Mouse (Mus musculus): ENCODE results near the gene Lcn8.

GRCm38 (mm10) chr2:25620852-25621228, 32.1 kb upstream of the Lcn8 start:
- TF ChIP-seq POLR2A (IDR thresholded peaks at IDR 0.05; ENCODE audit: borderline replicate concordance, extremely low read depth, insufficient read depth, insufficient read length, poor library complexity, severe bottlenecking) = no peak
- TF ChIP-seq CTCF (IDR thresholded peaks at IDR 0.05; ENCODE audit: borderline replicate concordance, extremely low read depth, insufficient read depth, insufficient read length) = no peak

Data from brain, embryonic 14.5 days (tissue).